Mouse (Mus musculus): ENCODE measurements at regions not wholly inside any gene's neighbourhood (a gene's known extent, or its start where the extent isn't known, plus 50 kb on each side); places are given as distances from the start of the nearest gene placed in this dataset.

DNA sequence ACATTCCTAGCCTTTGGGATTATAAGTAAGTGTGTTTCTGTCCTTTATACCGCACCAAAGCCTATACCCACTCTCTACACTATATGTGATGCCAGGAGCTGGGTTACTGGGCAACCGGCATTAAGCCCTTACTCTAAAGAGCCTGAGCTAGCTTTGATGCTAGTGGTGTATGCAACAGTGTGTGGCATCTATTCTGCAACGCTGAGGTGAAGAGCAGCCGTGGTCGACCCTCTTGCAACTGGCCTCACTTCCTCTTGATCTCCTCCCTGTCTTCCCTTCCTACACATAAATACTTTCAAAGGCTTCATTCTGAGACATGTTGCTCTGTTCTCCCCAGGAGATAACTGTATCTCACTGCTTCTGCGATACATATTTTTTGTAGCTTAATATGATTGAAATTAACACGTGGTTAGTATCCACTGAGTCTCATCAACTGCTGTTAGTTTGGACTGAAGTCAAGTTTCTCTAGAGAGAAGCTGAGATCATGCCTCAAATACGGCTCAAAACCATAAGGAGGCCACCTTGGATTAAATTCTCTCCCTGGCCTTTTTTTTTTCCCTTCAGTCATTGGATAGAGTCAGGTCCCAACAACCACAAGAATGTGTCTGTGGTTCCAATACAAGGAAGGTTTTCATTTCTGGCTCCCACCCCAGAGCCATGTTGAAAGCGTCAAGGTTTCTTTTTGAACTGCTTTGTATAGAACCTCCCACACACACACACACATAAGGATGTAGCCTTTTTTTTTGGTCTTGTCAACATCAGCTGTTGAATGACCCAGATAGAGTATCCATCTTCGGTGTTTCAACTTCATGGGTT is 191.2 kb upstream of the Jmjd1c start:
- no peaks in the 10 kb centered on the region for H3K9me3 ChIP-seq (ENCODE audit: low read length)
- H3K4me1 ChIP-seq (replicated peaks; ENCODE audit: low read depth, low read length) = peaks cover 21% of the 10 kb centered on the region
- H3K27me3 ChIP-seq (ENCODE audit: insufficient read depth, low read length) = no peaks in the 10 kb centered on the region
- no peak for TF ChIP-seq CTCF (conservative IDR thresholded peaks at IDR 0.05; ENCODE audit: low read length)
- no peak overlapping the region for H3K4me3 ChIP-seq (replicated peaks; ENCODE audit: low read length)
- no peaks in the 10 kb centered on the region for H3K36me3 ChIP-seq (ENCODE audit: insufficient read depth, low read length)

- no peak overlapping the region for H3K4me3 ChIP-seq (replicated peaks; ENCODE audit: low read length)
- H3K9me3 ChIP-seq (ENCODE audit: low read length) = no peaks in the 10 kb centered on the region
- peaks cover 34% of the 10 kb centered on the region for H3K4me1 ChIP-seq (replicated peaks; ENCODE audit: low read depth, low read length)
- no peaks in the 10 kb centered on the region for H3K27me3 ChIP-seq (ENCODE audit: insufficient read depth, low read length)
- H3K36me3 ChIP-seq (ENCODE audit: insufficient read depth, low read length) = no peaks in the 10 kb centered on the region
- TF ChIP-seq NANOG (IDR thresholded peaks at IDR 0.05; ENCODE audit: borderline replicate concordance, low read length) (no peak), CTCF (conservative IDR thresholded peaks at IDR 0.05; ENCODE audit: low read length) (no peak), POU5F1 (IDR thresholded peaks at IDR 0.05; ENCODE audit: borderline replicate concordance, low read length) (no peak)
Measured at GRCm38 (mm10) chr10:66907842-66908241, 188.1 kb upstream of the Jmjd1c start.

GRCm38 (mm10) chr10:66909204-66909889 is 186.6 kb upstream of the Jmjd1c start:
- H3K27me3 ChIP-seq (ENCODE audit: insufficient read depth, low read length) = no peaks in the 10 kb centered on the region
- H3K36me3 ChIP-seq (ENCODE audit: insufficient read depth, low read length) = no peaks in the 10 kb centered on the region
- TF ChIP-seq POU5F1 (IDR thresholded peaks at IDR 0.05; ENCODE audit: borderline replicate concordance, low read length) (no peak), NANOG (IDR thresholded peaks at IDR 0.05; ENCODE audit: borderline replicate concordance, low read length) (no peak), CTCF (conservative IDR thresholded peaks at IDR 0.05; ENCODE audit: low read length) (peak; percentile 74)
- H3K4me1 ChIP-seq (replicated peaks; ENCODE audit: low read depth, low read length) = peaks cover 47% of the 10 kb centered on the region
- no peak overlapping the region for H3K4me3 ChIP-seq (replicated peaks; ENCODE audit: low read length)
- H3K9me3 ChIP-seq (ENCODE audit: low read length) = no peaks in the 10 kb centered on the region

- no peaks in the 10 kb centered on the region for H3K27me3 ChIP-seq (ENCODE audit: insufficient read depth, low read length)
- H3K4me1 ChIP-seq (replicated peaks; ENCODE audit: low read depth, low read length) = peaks cover 54% of the 10 kb centered on the region
- TF ChIP-seq CTCF (conservative IDR thresholded peaks at IDR 0.05; ENCODE audit: low read length) (no peak), NANOG (IDR thresholded peaks at IDR 0.05; ENCODE audit: borderline replicate concordance, low read length) (no peak), POU5F1 (IDR thresholded peaks at IDR 0.05; ENCODE audit: borderline replicate concordance, low read length) (no peak)
- H3K4me3 ChIP-seq (replicated peaks; ENCODE audit: low read length) = no peak overlapping the region
- H3K9me3 ChIP-seq (ENCODE audit: low read length) = no peaks in the 10 kb centered on the region
- H3K36me3 ChIP-seq (ENCODE audit: insufficient read depth, low read length) = no peaks in the 10 kb centered on the region
Measured at GRCm38 (mm10) chr10:66909905-66910681, 185.8 kb upstream of the Jmjd1c start.

- Histone ChIP-seq H3K4me3 (replicated peaks; ENCODE audit: low read length) (peak overlapping the region; percentile 56), H3K27me3 (ENCODE audit: insufficient read depth, low read length) (no peaks in the 10 kb centered on the region), H3K36me3 (ENCODE audit: insufficient read depth, low read length) (no peaks in the 10 kb centered on the region), H3K4me1 (replicated peaks; ENCODE audit: low read depth, low read length) (peaks cover 65% of the 10 kb centered on the region), H3K9me3 (ENCODE audit: low read length) (no peaks in the 10 kb centered on the region)
- TF ChIP-seq NANOG (IDR thresholded peaks at IDR 0.05; ENCODE audit: borderline replicate concordance, low read length) (no peak), POU5F1 (IDR thresholded peaks at IDR 0.05; ENCODE audit: borderline replicate concordance, low read length) (no peak), CTCF (conservative IDR thresholded peaks at IDR 0.05; ENCODE audit: low read length) (no peak)
Measured at GRCm38 (mm10) chr10:66911261-66911911, 184.5 kb upstream of the Jmjd1c start.

GRCm38 (mm10) chr10:66912440-66912839 is 183.5 kb upstream of the Jmjd1c start:
- H3K9me3 ChIP-seq (ENCODE audit: low read length) = no peaks in the 10 kb centered on the region
- no peaks in the 10 kb centered on the region for H3K36me3 ChIP-seq (ENCODE audit: insufficient read depth, low read length)
- H3K27me3 ChIP-seq (ENCODE audit: insufficient read depth, low read length) = no peaks in the 10 kb centered on the region
- no peak for TF ChIP-seq CTCF (conservative IDR thresholded peaks at IDR 0.05; ENCODE audit: low read length)
- no peak for TF ChIP-seq POU5F1 (IDR thresholded peaks at IDR 0.05; ENCODE audit: borderline replicate concordance, low read length)
- TF ChIP-seq NANOG (IDR thresholded peaks at IDR 0.05; ENCODE audit: borderline replicate concordance, low read length) = no peak
- 0 out of 2 replicates have a peak overlapping the region, but pooled peaks have one; percentile 7 for H3K4me3 ChIP-seq (replicated peaks; ENCODE audit: low read length)
- peaks cover 76% of the 10 kb centered on the region for H3K4me1 ChIP-seq (replicated peaks; ENCODE audit: low read depth, low read length)

DNA sequence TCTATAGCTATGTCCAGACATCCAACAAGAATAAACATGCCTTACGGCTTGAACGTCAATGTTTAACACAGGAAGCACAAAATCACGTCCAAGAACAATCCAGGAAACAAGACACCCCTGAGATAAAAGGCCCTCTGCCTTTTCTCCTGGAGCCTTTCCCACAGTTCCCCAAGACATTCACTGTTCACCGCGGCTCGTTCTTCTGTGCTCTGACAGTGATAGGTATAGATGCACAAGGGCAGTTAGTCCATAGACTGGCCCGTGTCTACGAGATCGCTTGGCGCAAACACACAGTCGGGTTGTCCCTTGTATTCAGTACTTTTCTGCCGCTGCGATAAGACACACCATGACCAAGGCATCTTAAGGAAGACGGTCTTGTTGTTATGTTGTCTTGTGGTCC is 182.7 kb upstream of the Jmjd1c start:
- H3K4me3 ChIP-seq (replicated peaks; ENCODE audit: low read length) = peak overlapping the region; percentile 69
- peaks cover 83% of the 10 kb centered on the region for H3K4me1 ChIP-seq (replicated peaks; ENCODE audit: low read depth, low read length)
- H3K9me3 ChIP-seq (ENCODE audit: low read length) = no peaks in the 10 kb centered on the region
- H3K36me3 ChIP-seq (ENCODE audit: insufficient read depth, low read length) = no peaks in the 10 kb centered on the region
- no peaks in the 10 kb centered on the region for H3K27me3 ChIP-seq (ENCODE audit: insufficient read depth, low read length)
- TF ChIP-seq CTCF (conservative IDR thresholded peaks at IDR 0.05; ENCODE audit: low read length) (no peak), NANOG (IDR thresholded peaks at IDR 0.05; ENCODE audit: borderline replicate concordance, low read length) (no peak), POU5F1 (IDR thresholded peaks at IDR 0.05; ENCODE audit: borderline replicate concordance, low read length) (no peak)

- Histone ChIP-seq H3K36me3 (ENCODE audit: insufficient read depth, low read length) (no peaks in the 10 kb centered on the region), H3K4me3 (replicated peaks; ENCODE audit: low read length) (peak overlapping the region; percentile 69), H3K9me3 (ENCODE audit: low read length) (no peaks in the 10 kb centered on the region), H3K4me1 (replicated peaks; ENCODE audit: low read depth, low read length) (peaks cover 88% of the 10 kb centered on the region), H3K27me3 (ENCODE audit: insufficient read depth, low read length) (no peaks in the 10 kb centered on the region)
- TF ChIP-seq POU5F1 (IDR thresholded peaks at IDR 0.05; ENCODE audit: borderline replicate concordance, low read length) (no peak), CTCF (conservative IDR thresholded peaks at IDR 0.05; ENCODE audit: low read length) (peak; percentile 23; the same call in 1 of the 2 replicates), NANOG (IDR thresholded peaks at IDR 0.05; ENCODE audit: borderline replicate concordance, low read length) (peak; percentile 39; the same call in 1 of the 2 replicates)
Measured at GRCm38 (mm10) chr10:66913627-66914026, 182.3 kb upstream of the Jmjd1c start.
